Mouse (Mus musculus) c-Kit-positive CD71-positive TER-119-negative erythroid progenitor cells, embryonic 14.5 days (primary cell): ENCODE measurements at regions not wholly inside any gene's neighbourhood (a gene's known extent, or its start where the extent isn't known, plus 50 kb on each side); places are given as distances from the start of the nearest gene placed in this dataset.

Experiments
- DNase-seq: peaks from one replicate; pipeline ENCODE4 v3.0.0-alpha.2; 2013; ENCODE audit warnings: low read depth

DNA sequence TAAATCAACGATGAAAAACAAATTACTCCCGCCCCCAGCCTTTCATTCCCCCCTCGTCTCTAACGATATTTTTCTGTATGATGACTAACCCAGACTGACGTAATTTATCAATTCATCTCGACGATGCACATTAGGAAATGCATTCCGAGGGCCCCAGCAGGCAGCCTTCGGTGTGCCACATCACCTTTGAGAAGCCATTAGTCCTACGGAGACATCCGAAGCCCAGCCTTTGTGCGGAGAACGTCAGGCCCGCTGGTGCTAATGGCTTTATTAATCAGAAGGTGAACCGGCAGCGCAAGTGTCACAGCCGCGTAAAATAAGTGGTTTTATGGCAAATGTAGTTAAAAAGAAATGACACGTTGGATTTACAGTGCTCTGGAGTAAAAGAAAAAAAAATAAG, 269.1 kb upstream of the Gm10131 start:
- no peak for DNase-seq

DNA sequence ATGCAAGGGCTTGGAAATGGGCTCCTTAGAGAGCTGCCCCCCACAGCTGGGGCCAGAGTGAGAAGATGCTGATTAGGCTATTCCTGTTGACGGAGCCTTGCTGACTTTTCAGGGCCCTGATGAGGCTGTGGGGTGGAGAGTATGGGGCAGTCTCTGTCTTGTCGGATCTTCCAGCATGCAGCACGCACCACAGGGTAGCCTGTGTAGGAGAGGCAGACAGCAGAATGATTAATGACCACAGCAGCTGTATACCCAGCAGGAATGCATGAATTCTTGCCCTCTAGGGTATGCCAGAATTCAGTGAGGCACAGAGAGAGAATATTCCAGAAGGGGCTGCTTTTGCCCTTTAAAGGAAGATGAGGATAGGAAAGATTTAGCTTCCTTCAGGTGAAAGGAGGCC, 265.6 kb upstream of the Gm10131 start:
- no peak for DNase-seq

DNA sequence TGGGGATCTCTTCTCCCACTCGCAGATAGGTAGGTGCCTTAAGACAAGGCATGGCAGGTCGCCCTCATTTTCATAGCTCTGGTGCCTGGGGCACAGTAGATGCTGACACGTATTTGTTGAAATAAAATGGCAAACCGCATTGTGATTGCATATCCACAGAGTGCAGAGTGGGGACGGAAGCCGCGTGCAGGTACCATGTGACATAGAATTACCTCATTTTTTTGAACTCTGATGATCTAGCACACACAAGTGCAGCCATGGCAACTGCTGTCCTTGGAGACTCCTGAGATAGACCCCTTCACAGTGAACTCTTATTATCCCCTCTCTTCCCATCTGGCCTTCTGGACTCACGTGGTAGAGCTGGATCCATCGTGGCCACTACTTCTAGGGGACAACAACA, 262.7 kb upstream of the Gm10131 start:
- DNase-seq: no peak

DNA sequence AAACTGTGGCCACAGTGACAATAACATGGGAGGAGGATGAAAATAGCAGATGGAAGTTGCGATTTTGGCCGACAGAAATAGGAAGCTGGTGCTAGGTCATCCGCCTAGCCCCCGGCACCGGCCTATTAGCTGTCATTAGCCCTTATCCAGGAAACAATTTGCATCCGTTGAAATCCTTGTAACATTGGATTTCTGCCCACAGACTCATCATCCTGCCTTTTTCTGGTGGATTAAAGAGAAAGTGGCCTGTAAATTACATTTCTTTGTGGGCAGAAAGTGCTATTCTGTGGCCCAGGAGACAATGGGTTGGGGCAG, 261.1 kb upstream of the Gm10131 start:
- DNase-seq: no peak

DNA sequence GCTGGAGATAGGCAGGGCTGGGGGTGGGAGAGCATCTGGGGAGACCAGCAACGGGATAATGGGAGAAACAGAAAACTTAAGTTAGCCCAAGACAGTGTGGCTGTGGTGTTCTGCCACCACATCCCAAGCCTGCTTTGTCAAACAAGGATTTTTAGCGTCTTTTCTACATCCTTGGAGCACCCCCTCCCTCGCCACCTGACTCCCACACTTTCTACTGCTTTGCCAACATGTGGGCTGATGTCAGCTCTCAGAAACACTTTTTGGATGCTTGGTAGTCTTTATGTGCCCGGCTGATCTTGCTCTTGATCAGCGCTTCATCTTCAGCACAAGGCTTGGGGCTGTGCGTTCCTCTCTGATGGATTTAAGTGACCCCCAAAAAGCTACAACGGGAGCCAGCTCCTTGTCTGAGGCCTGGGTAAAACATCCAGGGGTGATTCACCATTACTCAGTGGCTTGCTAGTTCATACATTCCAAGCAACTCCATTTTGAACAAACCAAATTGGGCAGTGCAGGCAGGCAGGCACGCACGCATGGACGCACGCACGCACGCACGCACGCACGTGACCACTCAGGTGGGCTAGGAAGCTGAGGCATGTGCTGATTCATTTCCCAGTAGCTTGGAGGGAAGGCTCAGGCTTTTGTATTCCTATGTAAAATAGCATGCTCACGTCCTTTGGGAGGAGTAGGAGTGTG, 260.6 kb upstream of the Gm10131 start:
- no peak for DNase-seq

DNA sequence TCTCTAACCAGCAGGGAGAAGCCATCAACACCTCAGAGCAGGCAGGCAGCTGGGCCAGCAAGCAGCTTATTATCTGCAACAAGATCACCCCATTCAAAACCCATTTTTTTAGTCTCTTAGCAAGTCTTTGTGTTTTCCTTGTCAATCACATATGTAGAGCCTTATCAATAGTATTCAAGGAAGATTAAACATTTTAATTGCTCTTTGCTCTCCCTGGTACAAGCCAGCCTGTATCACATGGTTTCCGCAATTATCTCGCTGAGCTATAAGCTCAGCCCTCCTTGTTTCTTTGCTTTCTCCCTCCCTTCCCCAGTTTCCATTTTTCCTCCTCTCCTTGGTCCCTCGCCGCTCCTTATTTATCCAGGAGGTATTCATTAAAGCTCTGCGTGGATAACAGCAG, 259.9 kb upstream of the Gm10131 start:
- DNase-seq: no peak

DNA sequence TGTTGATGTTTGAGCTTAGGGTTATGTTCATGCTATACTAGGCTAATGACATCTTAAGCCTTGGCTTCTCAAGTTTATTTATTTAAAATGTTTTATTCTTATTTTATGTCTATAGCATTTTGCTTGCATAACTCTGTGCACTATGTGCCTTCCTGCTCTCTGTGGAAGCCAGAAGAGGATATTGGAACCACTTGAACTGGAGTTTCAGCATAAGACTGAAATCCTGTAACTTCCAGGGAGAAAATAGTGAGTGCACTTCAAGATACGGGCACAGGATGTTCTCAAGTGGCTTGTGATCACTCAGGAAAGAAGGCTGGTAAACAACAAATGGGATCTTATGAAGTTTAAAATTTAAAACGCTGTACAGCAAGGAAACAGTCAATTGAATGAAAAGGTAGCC, 257.0 kb upstream of the Gm10131 start:
- DNase-seq: no peak

DNA sequence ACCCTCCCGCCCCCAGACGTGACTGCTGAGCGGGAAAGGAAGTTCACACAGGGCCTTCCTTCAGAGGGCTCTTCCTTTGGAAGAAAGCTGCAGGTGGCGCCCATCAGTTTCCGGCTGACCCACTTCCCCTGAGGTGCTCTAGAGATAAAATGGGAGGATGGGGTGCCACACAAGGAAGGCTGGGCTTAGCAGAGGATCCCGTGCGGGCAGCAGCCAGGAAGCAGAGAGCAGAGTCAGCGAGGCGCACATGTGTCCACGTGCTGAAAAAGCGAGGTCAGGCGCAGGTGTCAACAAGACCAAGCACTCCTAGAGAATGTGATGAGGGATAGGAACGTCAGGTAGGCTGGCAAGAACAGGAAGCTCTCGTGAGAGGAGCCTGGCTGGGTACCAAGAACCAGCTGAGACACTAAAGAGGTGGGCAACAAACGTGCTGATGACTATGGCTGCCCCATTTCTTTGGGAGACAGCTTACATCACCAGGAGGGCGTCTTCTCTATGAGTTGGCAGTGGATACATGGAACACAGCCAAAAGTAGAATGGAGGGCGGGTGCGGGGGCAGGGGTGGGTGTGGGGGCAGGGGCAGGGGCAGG, 253.0 kb upstream of the Gm10131 start:
- DNase-seq: no peak

DNA sequence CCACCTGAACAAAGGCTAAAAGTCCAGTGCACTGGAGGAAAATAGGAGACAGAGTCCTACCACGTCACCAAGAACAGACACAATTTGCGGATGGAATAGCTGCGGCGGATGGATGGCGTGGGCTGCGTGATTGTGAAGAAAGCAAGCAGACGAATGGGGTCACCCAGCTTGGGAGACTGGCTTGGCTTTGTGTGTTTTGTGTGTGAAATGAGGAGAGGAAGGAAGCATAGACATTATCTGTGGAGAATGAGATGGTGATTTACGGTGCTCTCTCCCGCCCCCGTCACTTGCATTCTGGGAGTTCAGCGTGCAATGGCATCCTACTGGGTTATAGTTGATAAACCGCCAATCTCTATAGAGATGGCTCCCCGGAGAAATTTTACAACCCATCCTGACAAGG, 252.1 kb upstream of the Gm10131 start:
- DNase-seq: no peak

DNA sequence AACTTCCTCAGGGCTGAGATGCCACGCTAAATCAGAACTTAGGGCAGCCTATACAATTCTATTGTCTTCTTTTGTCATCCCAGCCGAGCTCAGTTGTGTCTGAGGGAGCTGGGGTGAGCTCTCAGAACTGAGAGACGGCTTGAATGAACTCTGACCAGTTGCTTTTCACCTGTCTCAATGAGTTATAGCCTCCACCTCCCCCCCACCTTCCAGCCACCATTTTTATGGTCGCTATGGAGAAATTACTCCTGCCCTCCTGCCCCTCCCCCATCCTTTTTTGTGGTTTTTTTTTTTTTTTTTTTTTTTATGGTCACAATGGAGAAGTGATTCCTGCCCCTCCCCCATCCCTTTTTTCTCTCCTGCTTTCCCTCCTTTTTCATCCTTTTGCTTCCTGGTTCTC, 251.6 kb upstream of the Gm10131 start:
- no peak for DNase-seq

DNA sequence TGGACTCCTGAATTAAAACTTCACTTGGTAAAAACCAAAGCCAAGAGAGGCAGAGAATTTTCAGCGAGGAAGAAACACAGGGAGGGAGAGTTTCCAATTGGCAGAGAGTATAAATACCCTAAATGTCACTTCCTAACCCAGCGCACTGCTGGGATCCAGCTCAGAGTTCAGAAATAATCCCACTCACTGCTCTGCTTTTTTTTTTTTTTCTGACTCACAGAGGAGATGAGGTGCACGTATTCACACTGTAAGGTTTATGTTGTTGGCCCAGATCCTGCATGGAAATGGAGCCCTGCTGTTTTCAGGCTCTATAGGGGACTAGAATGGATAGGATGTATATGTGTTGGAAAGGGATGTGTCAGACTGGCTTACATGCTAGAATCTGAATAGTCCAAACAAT, 249.8 kb upstream of the Gm10131 start:
- DNase-seq: no peak

DNA sequence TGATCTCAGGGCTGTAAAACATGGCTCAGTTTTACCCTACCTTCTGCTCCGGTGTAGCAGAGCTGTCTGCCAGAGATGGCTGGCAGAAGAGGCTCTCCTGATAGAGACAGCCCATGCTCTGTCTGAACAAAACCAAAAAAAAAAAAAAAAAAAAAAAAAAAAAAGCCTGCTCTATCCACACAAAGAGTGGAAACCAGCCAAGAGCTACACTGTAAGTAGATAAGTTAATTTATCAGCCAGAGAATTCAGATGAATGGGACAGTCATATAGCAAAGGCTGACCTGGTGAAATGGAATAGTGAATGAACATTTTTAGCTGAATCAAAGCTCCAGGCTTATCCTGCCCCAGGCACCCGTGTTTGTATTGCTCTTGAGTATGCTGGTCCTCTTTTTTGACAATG, 248.2 kb upstream of the Gm10131 start:
- DNase-seq: no peak

DNA sequence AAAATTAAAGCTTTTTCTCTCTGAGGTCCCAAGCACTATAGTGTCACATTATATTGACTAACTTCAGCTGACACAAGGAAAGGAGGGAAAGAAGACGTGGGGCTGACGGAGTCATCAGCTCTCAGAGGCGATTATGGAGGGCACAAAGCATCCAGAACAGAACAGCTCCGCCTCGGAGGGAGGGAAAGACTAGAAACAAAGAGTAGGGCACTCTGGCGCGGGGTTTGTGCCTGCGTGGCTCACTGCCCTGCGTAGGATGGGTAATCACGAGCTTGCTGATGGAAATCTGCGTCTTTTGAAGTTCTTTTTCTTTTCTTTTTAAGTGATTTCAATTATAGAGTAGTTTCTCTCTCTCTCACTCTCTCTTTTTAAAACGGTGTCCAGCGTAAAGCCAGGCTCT, 243.5 kb upstream of the Gm10131 start:
- DNase-seq: no peak

DNA sequence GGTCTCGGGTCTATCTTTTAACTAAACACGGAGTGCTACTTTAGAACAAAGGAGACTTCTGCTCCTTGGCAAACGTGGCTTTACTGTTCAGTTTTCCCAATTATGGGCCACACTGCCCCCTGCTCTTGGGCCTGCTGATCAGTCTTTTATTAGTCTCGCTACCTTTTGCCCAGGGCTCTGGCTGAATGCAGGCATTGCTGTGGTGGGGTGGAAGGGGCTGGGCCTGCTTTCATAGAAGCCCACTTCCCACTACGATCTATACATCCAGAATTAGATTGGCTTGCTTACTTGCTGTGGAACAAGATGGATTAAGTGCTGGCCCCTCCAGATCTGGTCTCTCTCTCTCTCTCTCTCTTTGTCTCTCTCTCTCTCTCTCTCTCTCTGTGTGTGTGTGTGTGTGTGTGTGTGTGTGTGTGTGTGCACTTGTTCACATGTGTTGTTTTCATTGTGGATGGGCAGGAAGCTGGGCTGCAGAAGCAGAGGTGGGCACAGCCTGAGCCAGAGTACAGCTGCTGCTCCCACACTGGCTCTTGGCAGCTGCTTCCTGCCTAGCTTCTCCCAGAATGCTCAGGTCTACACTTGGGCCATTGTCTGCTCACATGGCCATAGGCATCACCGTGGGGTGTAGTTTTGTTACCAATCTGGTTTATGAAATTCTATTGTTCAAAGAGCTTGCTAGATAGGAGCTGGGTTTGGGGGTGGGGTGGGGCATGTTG, 241.8 kb upstream of the Gm10131 start:
- no peak for DNase-seq

DNA sequence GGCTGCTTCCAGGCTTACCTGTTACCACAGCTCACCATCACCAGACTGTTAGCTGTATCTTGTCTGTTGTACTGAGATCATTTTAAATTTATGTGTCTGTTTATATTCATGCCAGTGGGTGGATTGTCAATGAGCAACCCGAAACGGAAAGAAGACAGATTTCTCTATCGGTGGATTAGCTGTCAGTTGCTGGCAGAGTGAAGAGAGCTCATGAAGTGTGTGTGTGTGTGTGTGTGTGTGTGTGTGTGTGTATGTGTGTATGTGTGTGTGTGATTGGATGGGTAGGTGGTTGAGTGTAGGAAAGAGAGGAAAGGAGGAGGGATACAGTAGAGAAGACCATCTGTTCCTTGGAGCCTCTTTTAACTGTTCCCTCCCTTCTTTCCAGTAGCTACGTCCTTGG, 223.3 kb upstream of the Gm10131 start:
- no peak for DNase-seq

DNA sequence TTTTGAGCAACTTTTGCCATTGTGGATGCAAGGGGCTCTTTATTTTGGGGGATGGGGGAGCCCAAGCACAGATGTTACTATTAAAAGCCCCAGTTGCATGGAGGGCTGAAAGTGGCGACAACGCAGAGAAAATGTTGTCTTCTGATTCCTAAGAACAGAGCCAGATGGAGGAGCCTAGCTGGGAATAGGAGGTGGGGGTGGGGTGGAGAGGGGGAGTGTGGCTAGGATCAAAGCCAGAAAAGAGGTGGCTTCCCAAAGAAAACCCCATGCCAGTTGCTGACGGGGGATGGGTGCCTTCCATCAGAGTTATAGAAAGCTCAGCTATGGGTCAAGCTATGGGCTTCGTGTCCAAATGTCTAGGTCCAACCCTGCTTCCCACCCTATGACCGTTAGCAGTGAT, 220.1 kb upstream of the Gm10131 start:
- DNase-seq: no peak

DNA sequence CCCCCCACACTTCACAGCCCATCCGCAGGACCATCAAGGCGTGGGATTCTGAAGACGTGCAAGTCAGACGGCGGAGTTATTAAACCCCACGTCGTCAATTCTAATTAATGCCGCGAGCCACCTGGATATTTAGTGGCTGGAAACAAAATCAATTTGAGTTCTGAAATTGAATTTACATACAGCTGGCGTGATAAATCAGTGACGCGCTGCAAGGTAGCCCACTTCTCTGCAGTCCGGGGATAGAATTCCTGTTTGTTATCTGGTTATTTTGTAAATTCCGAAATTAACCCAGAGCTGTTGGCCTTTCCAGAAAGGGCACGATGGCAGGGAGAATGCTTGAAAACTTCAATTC, 215.1 kb upstream of the Gm10131 start:
- DNase-seq: no peak

DNA sequence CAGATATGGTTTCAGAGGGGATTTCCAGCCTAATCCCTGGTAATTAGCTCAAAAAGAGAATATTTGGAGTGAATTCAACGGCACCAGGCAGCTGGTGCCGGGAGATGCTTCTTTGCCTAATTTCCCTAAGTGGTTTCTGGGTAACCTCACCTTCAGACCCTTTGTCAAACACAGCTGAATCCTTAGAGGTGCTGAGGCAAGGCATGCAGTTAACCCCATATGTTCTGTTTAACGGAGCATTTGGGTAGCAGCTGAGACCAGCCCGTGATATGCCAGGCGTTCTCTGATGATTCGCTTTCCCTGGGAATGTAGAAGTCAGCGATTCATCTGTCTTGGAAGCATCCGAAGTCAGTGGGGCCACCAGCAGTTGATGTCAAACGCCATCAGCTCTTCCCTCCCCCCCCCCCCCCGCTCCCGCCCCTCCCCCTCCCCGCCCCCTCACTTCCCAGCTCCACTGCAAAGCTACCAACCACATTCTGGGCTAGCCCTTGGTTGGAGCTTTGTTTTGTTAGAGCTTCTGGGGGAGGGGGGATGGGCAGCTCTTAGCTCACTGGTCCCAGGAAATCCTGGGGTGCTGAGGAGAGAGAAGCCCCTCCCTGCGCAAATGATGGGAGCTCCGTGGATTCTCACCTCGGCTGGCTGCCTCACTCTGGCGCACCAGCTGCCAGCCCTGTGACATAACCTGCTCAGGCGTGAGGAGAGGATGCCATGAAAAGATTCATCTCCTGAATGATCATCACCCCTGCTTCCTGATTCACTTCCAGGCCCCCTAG, 214.5 kb upstream of the Gm10131 start:
- DNase-seq: no peak

DNA sequence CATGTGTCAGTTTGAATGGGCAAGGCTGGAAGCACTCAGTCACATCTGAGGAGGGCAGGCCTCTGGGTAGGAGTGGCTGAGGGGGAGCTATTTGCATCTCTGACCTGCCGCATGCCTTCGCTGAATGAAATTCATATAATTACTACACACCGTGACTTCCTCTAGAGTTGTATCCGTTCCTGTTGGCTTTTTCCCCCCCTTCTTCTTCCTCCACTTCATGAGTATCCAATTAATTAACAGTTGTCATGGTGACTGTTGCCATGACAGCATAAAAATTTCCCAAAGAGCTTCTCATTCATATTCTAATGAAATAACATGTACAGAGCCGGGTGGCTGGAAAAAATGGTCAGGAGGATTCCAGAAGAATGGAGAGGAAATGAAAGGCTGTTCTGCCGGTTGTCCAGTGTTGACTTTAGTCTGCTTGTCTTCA, 208.6 kb upstream of the Gm10131 start:
- DNase-seq: no peak

DNA sequence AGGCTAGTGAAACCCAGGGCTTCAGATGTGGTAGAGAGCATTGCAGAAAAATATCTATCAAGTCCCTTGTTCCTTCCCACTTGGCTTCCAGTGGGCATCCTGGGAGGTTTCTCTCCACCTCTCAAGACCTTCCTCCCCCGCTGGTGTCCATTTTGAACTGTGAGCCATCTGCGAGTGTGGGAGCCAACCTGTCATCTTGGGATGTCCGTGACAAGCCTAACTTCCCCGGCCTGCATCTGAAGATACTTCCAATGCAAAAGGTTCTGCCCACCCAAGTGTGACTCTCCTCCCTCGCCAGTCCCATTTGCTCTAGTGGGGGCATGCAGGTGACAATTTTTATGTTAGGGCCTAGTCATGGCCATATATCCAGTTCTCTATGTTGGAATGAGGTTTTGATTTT, 208.2 kb upstream of the Gm10131 start:
- DNase-seq: no peak

DNA sequence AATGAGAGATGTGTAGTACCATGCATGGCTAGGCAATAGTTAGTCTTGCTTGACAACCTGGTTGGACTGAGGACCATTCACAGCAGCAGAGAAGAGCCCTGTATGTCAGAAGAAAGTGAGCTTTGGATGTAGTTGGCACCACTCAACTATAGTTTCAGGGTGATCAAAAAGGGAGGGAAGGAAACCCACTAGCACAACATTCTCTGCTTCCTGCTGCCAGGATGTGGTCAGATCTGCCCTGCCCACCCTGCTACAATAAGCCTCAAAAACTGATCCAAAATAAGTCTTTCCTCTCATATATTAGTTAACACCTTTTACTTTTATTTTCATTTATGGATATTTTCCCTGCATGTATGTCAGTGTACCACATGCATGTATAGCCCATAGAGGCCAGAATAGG, 203.7 kb upstream of the Gm10131 start:
- DNase-seq: no peak

DNA sequence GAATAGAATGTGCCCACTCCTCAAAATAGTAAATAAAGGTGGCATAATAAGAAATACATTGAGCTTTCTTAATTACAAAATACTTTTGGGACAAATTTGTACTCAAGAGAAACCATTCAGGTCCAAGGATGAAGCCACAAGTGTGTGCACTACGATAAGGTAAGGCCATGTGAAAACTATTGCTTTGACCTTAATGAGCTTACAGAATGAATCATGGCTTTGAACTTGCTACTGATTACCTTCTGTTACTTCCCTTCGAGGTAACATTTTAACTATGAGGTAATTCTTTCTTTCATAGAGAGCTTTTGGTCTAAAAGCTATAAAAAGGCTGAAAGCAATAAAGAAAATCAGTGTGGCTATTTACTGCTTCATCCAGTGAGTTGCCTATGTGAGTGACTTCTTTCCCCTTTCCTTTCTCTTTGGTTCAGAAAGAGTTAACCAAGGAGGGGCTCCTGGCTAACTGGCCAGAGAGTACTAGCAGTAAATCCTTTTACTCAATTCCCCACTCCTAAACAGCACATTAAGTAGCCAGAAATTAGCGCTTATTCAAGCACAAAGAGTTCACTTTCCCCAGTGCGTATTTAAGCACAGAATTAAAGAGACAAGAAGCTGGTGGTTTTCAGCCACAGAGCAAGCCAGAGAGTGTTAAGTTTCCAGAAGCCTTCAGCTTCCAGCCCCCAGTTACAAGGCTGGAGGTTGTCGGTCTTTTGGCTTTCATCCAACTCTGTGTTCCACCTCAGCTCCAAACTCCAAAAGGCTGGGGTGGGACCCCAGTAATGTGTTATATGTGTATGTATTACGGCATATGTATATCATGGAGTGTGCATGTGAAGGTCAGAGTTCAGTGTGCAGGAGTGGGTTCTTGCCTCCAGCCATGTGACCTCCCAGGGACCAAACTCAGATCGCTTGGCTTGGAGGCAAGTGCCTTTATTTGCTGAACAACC, 194.3 kb upstream of the Gm10131 start:
- no peak for DNase-seq
